In the genomic region with DNA sequence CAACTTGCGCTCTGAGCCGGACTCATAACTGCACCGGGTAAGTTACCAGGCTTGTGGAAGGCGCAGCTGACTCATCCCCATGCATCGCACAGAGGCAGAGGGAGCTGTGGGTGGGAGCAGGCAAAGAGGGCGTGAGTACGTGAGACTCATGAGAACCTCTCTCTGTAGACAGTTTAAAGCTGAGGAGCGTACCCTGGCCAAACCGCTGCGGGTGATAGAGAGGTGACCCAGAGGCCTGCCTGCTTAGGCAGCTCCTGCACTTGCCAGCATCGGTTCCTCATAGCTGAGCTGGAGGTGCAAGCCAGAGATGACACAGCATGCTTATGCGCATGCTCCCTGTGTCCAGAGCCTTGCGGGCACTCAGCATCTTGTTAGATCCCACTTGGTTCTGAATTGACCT, we compare ENCODE assay signal across 15 mouse cellular contexts. TPM values are rescaled to one million over a fixed set of nuclear protein-coding genes. Genes with fewer than 3 reads are reported as not detected.
A peak's percentile ranks its signal among the peaks of the same experiment; 100 is the strongest.
DNase-seq lines count a peak whose midpoint lies in the region; TF ChIP-seq lines count a peak whose summit lies in the region.
"Had no signal": no experiment of that assay in that cellular context is flagged by ENCODE, and none has a peak within 500 bp of the region (broad histone marks: within the 10 kb centered on the region; RNA-seq: fewer than 3 reads in every experiment).

No protein-coding gene starts in this region.

- H3K27me3 ChIP-seq in heart, adult 2 months (ENCODE audit: control insufficient read depth, insufficient read depth, low read length), result no peaks in the 10 kb centered on the region
- H3K27me3 ChIP-seq in testis, adult 2 months (ENCODE audit: control insufficient read depth, insufficient read depth, low read length), result no peaks in the 10 kb centered on the region
- H3K27me3 ChIP-seq: embryonic facial prominence, embryonic 13.5 days; limb, embryonic 12.5 days; neural tube, embryonic 12.5 days had no signal

- no peak for TF ChIP-seq POLR2A in heart, adult 2 months (IDR thresholded peaks at IDR 0.05; ENCODE audit: insufficient read depth, low read depth, low read length)
- no peak for TF ChIP-seq POLR2A in testis, adult 2 months (IDR thresholded peaks at IDR 0.05; ENCODE audit: control insufficient read depth, low read depth, low read length)

- no peak for TF ChIP-seq EP300 in heart, adult 2 months (IDR thresholded peaks at IDR 0.05; ENCODE audit: insufficient read depth, low read depth, low read length)

- no peak overlapping the region for H3K9ac ChIP-seq in heart, adult 2 months (ENCODE audit: low read depth, low read length)
- H3K9ac ChIP-seq: embryonic facial prominence, embryonic 13.5 days; limb, embryonic 12.5 days; neural tube, embryonic 12.5 days had no signal

- H3K4me1 ChIP-seq in heart, adult 2 months (ENCODE audit: control insufficient read depth, insufficient read depth, low read length), result peaks cover 4% of the 10 kb centered on the region
- peaks cover 6% of the 10 kb centered on the region; the same call in 1 of the 2 replicates for H3K4me1 ChIP-seq in testis, adult 2 months (ENCODE audit: control insufficient read depth, insufficient read depth, low read length)
- H3K4me1 ChIP-seq: neural tube, embryonic 12.5 days had no signal

- H3K79me2 ChIP-seq in heart, adult 2 months (replicated peaks; ENCODE audit: control insufficient read depth, insufficient read depth, low read length), result no peaks in the 10 kb centered on the region

- no peak for TF ChIP-seq CTCF in heart, adult 2 months (IDR thresholded peaks at IDR 0.05)
- no peak for TF ChIP-seq CTCF in testis, adult 2 months (IDR thresholded peaks at IDR 0.05; ENCODE audit: control insufficient read depth, insufficient read depth, insufficient replicate concordance, low read depth, low read length)

- DNase-seq in heart, adult 2 months, result peak; percentile 36 to 39
- no peak for DNase-seq in heart, postnatal 10 days
- DNase-seq in testis, postnatal 10 days (ENCODE audit: low spot score), result no peak
- DNase-seq in gastrocnemius, postnatal 25 days, result peak; percentile 42
- DNase-seq in urinary bladder, postnatal 14 days (ENCODE audit: low spot score), result peak; percentile 62
- DNase-seq in ovary, postnatal 10 days (ENCODE audit: low spot score), result no peak
- no peak for DNase-seq in kidney, postnatal 10 days
- DNase-seq: B cell, adult 2 months; cerebellum, adult 11 months; kidney, adult 18-20 months had no signal

- no peaks in the 10 kb centered on the region for H3K36me3 ChIP-seq in heart, adult 2 months (ENCODE audit: control insufficient read depth, insufficient read depth, low read length)
- H3K36me3 ChIP-seq in testis, adult 2 months (ENCODE audit: control insufficient read depth, insufficient read depth, low read length), result no peaks in the 10 kb centered on the region
- H3K36me3 ChIP-seq: embryonic facial prominence, embryonic 13.5 days; limb, embryonic 12.5 days; neural tube, embryonic 12.5 days had no signal

- WGBS in heart, adult 2 months, result 90% methylated on average over 13 of the region's 13 CpGs

- no peak overlapping the region for H3K27ac ChIP-seq in heart, adult 2 months
- H3K27ac ChIP-seq in testis, adult 2 months (ENCODE audit: control insufficient read depth, insufficient read depth, low read depth, low read length), result no peak overlapping the region
- H3K27ac ChIP-seq: embryonic facial prominence, embryonic 13.5 days; neural tube, embryonic 12.5 days had no signal

- intact Hi-C loops in heart, adult 2 months (cut with DNase I), result loop anchor here (5.0 kb wide), 3 partner anchors 50 to 370 kb away; a partner anchor contains a TSS
- intact Hi-C loops in heart, postnatal 10 days (cut with DNase I), result loop anchor here (5.0 kb wide), 1 partner anchor 370 kb away; no protein-coding TSS in a partner anchor

- no peak overlapping the region for H3K4me3 ChIP-seq in heart, adult 2 months
- peak overlapping the region; percentile 48 for H3K4me3 ChIP-seq in testis, adult 2 months (ENCODE audit: control insufficient read depth, low read depth, low read length)
- H3K4me3 ChIP-seq: embryonic facial prominence, embryonic 13.5 days; limb, embryonic 12.5 days; neural tube, embryonic 12.5 days had no signal

RNA-seq across cellular contexts. Expression of a gene that starts 32.8 kb away (rescaled TPM):
- total RNA-seq in heart, adult 2 months (2021), result under 1 TPM in 1 of 2 experiments, not detected in 1; 0.05 TPM
- polyA plus RNA-seq in heart, adult 2 months (2012; rRNA removed), result 0.04 and 0.06 TPM in 2 replicates
- under 1 TPM in 1 of 2 experiments, not detected in 1; 0.12 TPM for total RNA-seq in heart, postnatal 10 days (2021)
- 16.5 and 16.9 TPM in 2 replicates for polyA plus RNA-seq in testis, adult 2 months (2012; rRNA removed)
- under 1 TPM; 0.19 to 0.20 TPM for total RNA-seq in gastrocnemius, postnatal 25 days (2021)
- total RNA-seq: heart, postnatal 25 days had no signal

RNA-seq across cellular contexts. Expression of a gene that starts 50.1 kb away (rescaled TPM):
- total RNA-seq in heart, adult 2 months (2021), result under 1 TPM; 0.57 to 0.94 TPM
- 0.82 and 0.91 TPM in 2 replicates for polyA plus RNA-seq in heart, adult 2 months (2012; rRNA removed)
- 1 to 10 TPM; 8.0 to 8.8 TPM for total RNA-seq in heart, postnatal 10 days (2021)
- polyA plus RNA-seq in testis, adult 2 months (2012; rRNA removed), result 4.8 and 5.0 TPM in 2 replicates
- total RNA-seq in gastrocnemius, postnatal 25 days (2021), result 1 to 10 TPM; 4.4 to 4.7 TPM

Comparison
In these comparisons a context has a peak if more than half of its experiments do, and no peak if none do; other contexts are left out.
1. DNase-seq: peak in heart, adult 2 months (2 of 2), gastrocnemius, postnatal 25 days (single experiment) and urinary bladder, postnatal 14 days (single experiment); none in heart, postnatal 10 days (0 of 2), testis, postnatal 10 days (single experiment), ovary, postnatal 10 days (single experiment) and kidney, postnatal 10 days (single experiment).